Mouse (Mus musculus): ENCODE measurements around the gene 1700007K13Rik. TPM values are rescaled to one million over a fixed set of nuclear protein-coding genes. Genes with fewer than 3 reads are reported as not detected.

Gene 1700007K13Rik
- total and polyA plus RNA-seq, 3 experiments = 0.14 TPM; not detected in 2

GRCm38 (mm10) chr2:28445082-28445481, 21.1 kb downstream of the 1700007K13Rik start:
- Histone ChIP-seq H3K36me3 (replicated peaks) (no peaks in the 10 kb centered on the region), H3K27me3 (ENCODE audit: insufficient read depth, low read length) (peaks cover 4% of the 10 kb centered on the region; the same call in 1 of the 2 replicates), H3K9me3 (replicated peaks) (peaks cover 9% of the 10 kb centered on the region), H3K4me1 (ENCODE audit: insufficient read depth, low read depth, low read length) (no peaks in the 10 kb centered on the region; the same call in 1 of the 2 replicates), H3K4me3 (ENCODE audit: low read depth, low read length) (no peak overlapping the region)
- DNase-seq (ENCODE audit: low spot score) (no peak), ATAC-seq (ENCODE audit: extremely low read depth, insufficient number of reproducible peaks, low FRiP score, poor library complexity, severe bottlenecking) (no peak)
- TF ChIP-seq POLR2AphosphoS5 (IDR thresholded peaks at IDR 0.05; ENCODE audit: insufficient replicate concordance, low read depth, low read length) (no peak), CTCF (IDR thresholded peaks at IDR 0.05; ENCODE audit: low read depth, low read length) (no peak), TAL1 (conservative IDR thresholded peaks at IDR 0.05; ENCODE audit: low read depth, low read length) (no peak), GATA1 (IDR thresholded peaks at IDR 0.05; ENCODE audit: borderline replicate concordance, low read length) (no peak), GATA2 (IDR thresholded peaks at IDR 0.05; ENCODE audit: borderline replicate concordance, low read depth, low read length) (no peak)

GRCm38 (mm10) chr2:28440842-28441241, 25.3 kb downstream of the 1700007K13Rik start:
- DNase-seq (ENCODE audit: low spot score) = no peak
- Histone ChIP-seq H3K4me1 (ENCODE audit: insufficient read depth, low read depth, low read length) (no peaks in the 10 kb centered on the region; the same call in 1 of the 2 replicates), H3K4me3 (ENCODE audit: low read depth, low read length) (no peak overlapping the region), H3K27me3 (ENCODE audit: insufficient read depth, low read length) (0 out of 2 replicates have a peak, but pooled peaks cover 5% of the 10 kb centered on the region), H3K9me3 (replicated peaks) (0 out of 2 replicates have a peak, but pooled peaks cover 3% of the 10 kb centered on the region), H3K36me3 (replicated peaks) (no peaks in the 10 kb centered on the region)
- TF ChIP-seq POLR2AphosphoS5 (IDR thresholded peaks at IDR 0.05; ENCODE audit: insufficient replicate concordance, low read depth, low read length) = no peak
- TF ChIP-seq TAL1 (conservative IDR thresholded peaks at IDR 0.05; ENCODE audit: low read depth, low read length) = no peak
- TF ChIP-seq CTCF (IDR thresholded peaks at IDR 0.05; ENCODE audit: low read depth, low read length) = no peak
- no peak for TF ChIP-seq GATA1 (IDR thresholded peaks at IDR 0.05; ENCODE audit: borderline replicate concordance, low read length)
- no peak for ATAC-seq (ENCODE audit: extremely low read depth, insufficient number of reproducible peaks, low FRiP score, poor library complexity, severe bottlenecking)

- H3K4me3 ChIP-seq (ENCODE audit: low read depth, low read length) = no peak overlapping the region
- no peaks in the 10 kb centered on the region for H3K36me3 ChIP-seq (replicated peaks)
- TF ChIP-seq GATA2 (IDR thresholded peaks at IDR 0.05; ENCODE audit: borderline replicate concordance, low read depth, low read length) = no peak
- TF ChIP-seq GATA1 (IDR thresholded peaks at IDR 0.05; ENCODE audit: borderline replicate concordance, low read length) = no peak
- TF ChIP-seq TAL1 (conservative IDR thresholded peaks at IDR 0.05; ENCODE audit: low read depth, low read length) = no peak
- TF ChIP-seq POLR2AphosphoS5 (IDR thresholded peaks at IDR 0.05; ENCODE audit: insufficient replicate concordance, low read depth, low read length) = no peak
- TF ChIP-seq CTCF (IDR thresholded peaks at IDR 0.05; ENCODE audit: low read depth, low read length) = no peak
- H3K27me3 ChIP-seq (ENCODE audit: insufficient read depth, low read length) = peaks cover 7% of the 10 kb centered on the region; the same call in 1 of the 2 replicates
- ATAC-seq (ENCODE audit: extremely low read depth, insufficient number of reproducible peaks, low FRiP score, poor library complexity, severe bottlenecking) (no peak), DNase-seq (ENCODE audit: low spot score) (no peak)
- peaks cover 3% of the 10 kb centered on the region; the same call in 1 of the 2 replicates for H3K9me3 ChIP-seq (replicated peaks)
- no peaks in the 10 kb centered on the region for H3K4me1 ChIP-seq (ENCODE audit: insufficient read depth, low read depth, low read length)
These were observed 30.7 kb downstream of the 1700007K13Rik start for GRCm38 (mm10) chr2:28435401-28435800.

- no peak for DNase-seq (ENCODE audit: low spot score)
- no peak for TF ChIP-seq TAL1 (conservative IDR thresholded peaks at IDR 0.05; ENCODE audit: low read depth, low read length)
- no peaks in the 10 kb centered on the region for H3K4me1 ChIP-seq (ENCODE audit: insufficient read depth, low read depth, low read length)
- H3K27me3 ChIP-seq (ENCODE audit: insufficient read depth, low read length) = peaks cover 10% of the 10 kb centered on the region
- no peaks in the 10 kb centered on the region for H3K36me3 ChIP-seq (replicated peaks)
- no peak for ATAC-seq (ENCODE audit: extremely low read depth, insufficient number of reproducible peaks, low FRiP score, poor library complexity, severe bottlenecking)
- H3K9me3 ChIP-seq (replicated peaks) = peaks cover 9% of the 10 kb centered on the region
- no peak overlapping the region for H3K4me3 ChIP-seq (ENCODE audit: low read depth, low read length)
These were observed 32.6 kb downstream of the 1700007K13Rik start for GRCm38 (mm10) chr2:28433512-28433911.

GRCm38 (mm10) chr2:28432811-28433210, 33.3 kb downstream of the 1700007K13Rik start:
- no peaks in the 10 kb centered on the region for H3K4me1 ChIP-seq (ENCODE audit: insufficient read depth, low read depth, low read length)
- H3K27me3 ChIP-seq (ENCODE audit: insufficient read depth, low read length) = peaks cover 10% of the 10 kb centered on the region
- no peak overlapping the region for H3K4me3 ChIP-seq (ENCODE audit: low read depth, low read length)
- TF ChIP-seq TAL1 (conservative IDR thresholded peaks at IDR 0.05; ENCODE audit: low read depth, low read length) (no peak), POLR2AphosphoS5 (IDR thresholded peaks at IDR 0.05; ENCODE audit: insufficient replicate concordance, low read depth, low read length) (no peak), GATA2 (IDR thresholded peaks at IDR 0.05; ENCODE audit: borderline replicate concordance, low read depth, low read length) (no peak), GATA1 (IDR thresholded peaks at IDR 0.05; ENCODE audit: borderline replicate concordance, low read length) (no peak), CTCF (IDR thresholded peaks at IDR 0.05; ENCODE audit: low read depth, low read length) (no peak)
- DNase-seq (ENCODE audit: low spot score) (no peak), ATAC-seq (ENCODE audit: extremely low read depth, insufficient number of reproducible peaks, low FRiP score, poor library complexity, severe bottlenecking) (no peak)
- H3K36me3 ChIP-seq (replicated peaks) = no peaks in the 10 kb centered on the region
- peaks cover 9% of the 10 kb centered on the region for H3K9me3 ChIP-seq (replicated peaks)

- Histone ChIP-seq H3K4me3 (ENCODE audit: low read depth, low read length) (no peak overlapping the region), H3K9me3 (replicated peaks) (peaks cover 6% of the 10 kb centered on the region), H3K36me3 (replicated peaks) (no peaks in the 10 kb centered on the region), H3K4me1 (ENCODE audit: insufficient read depth, low read depth, low read length) (no peaks in the 10 kb centered on the region), H3K27me3 (ENCODE audit: insufficient read depth, low read length) (peaks cover 10% of the 10 kb centered on the region)
- no peak for ATAC-seq (ENCODE audit: extremely low read depth, insufficient number of reproducible peaks, low FRiP score, poor library complexity, severe bottlenecking)
- DNase-seq (ENCODE audit: low spot score) = no peak
- TF ChIP-seq GATA1 (IDR thresholded peaks at IDR 0.05; ENCODE audit: borderline replicate concordance, low read length) (no peak), GATA2 (IDR thresholded peaks at IDR 0.05; ENCODE audit: borderline replicate concordance, low read depth, low read length) (no peak), CTCF (IDR thresholded peaks at IDR 0.05; ENCODE audit: low read depth, low read length) (no peak), POLR2AphosphoS5 (IDR thresholded peaks at IDR 0.05; ENCODE audit: insufficient replicate concordance, low read depth, low read length) (no peak), TAL1 (conservative IDR thresholded peaks at IDR 0.05; ENCODE audit: low read depth, low read length) (no peak)
These were observed 35.3 kb downstream of the 1700007K13Rik start for GRCm38 (mm10) chr2:28430846-28431245.
